Mouse (Mus musculus) myocyte (in vitro differentiated cells): ENCODE data around the gene Snx10. TPM values are rescaled to one million over a fixed set of nuclear protein-coding genes. Genes with fewer than 3 reads are reported as not detected.

Source experiments
- H3K27me3 ChIP-seq: one replicate; pipeline ENCODE4 v1.6.1; 2011; ENCODE audit not compliant: control insufficient read depth, insufficient read depth, insufficient read length
- H3K36me3 ChIP-seq: one replicate; pipeline ENCODE4 v1.6.1; 2011; ENCODE audit not compliant: control insufficient read depth, insufficient read depth
- H3K4me2 ChIP-seq: one replicate; pipeline ENCODE4 v1.6.1; 2011; ENCODE audit warnings: low read depth, control low read depth
- H3K4me3 ChIP-seq: one replicate; pipeline ENCODE4 v1.5.1; 2011; ENCODE audit warnings: mild to moderate bottlenecking, control low read depth, moderate library complexity
- H3K79me2 ChIP-seq: one replicate; pipeline ENCODE4 v1.6.1; 2011; ENCODE audit not compliant: control insufficient read depth, insufficient read depth
- H3ac ChIP-seq: one replicate; pipeline ENCODE4 v1.6.1; 2011; ENCODE audit not compliant: control insufficient read depth, insufficient read length
- CEBPB ChIP-seq: IDR thresholded peaks from 2 replicates; pipeline ENCODE4 v1.6.1; 2011; ENCODE audit warnings: mild to moderate bottlenecking, moderate library complexity; ENCODE audit not compliant: poor library complexity, insufficient read depth, severe bottlenecking
- E2F4 ChIP-seq: IDR thresholded peaks from one replicate; pipeline ENCODE4 v1.6.1; 2011; ENCODE audit warnings: mild to moderate bottlenecking, control low read depth, moderate library complexity; ENCODE audit not compliant: insufficient read depth
- MAX ChIP-seq: IDR thresholded peaks from one replicate; pipeline ENCODE4 v1.6.1; 2011; ENCODE audit warnings: low read depth, mild to moderate bottlenecking, control low read depth
- MYOD1 ChIP-seq, 3 experiments: IDR thresholded peaks; one replicate each; pipeline ENCODE4 v1.6.1; 2011; ENCODE audit warnings: control low read depth in 2 of 3, low read depth in 2 of 3, mild to moderate bottlenecking in 2 of 3, moderate library complexity in 1 of 3; ENCODE audit not compliant: insufficient read length in 2 of 3, control insufficient read depth in 1 of 3
- MYOG ChIP-seq, 3 experiments: IDR thresholded peaks; one replicate each; pipeline ENCODE4 v1.6.1; 2011; ENCODE audit warnings: control low read depth in 2 of 3, low read depth in 2 of 3, mild to moderate bottlenecking in 2 of 3; ENCODE audit not compliant: insufficient read length in 2 of 3, control insufficient read depth in 1 of 3, insufficient read depth in 1 of 3
- POLR2A ChIP-seq: IDR thresholded peaks from one replicate; pipeline ENCODE4 v1.6.1; 2011; ENCODE audit warnings: low read depth, mild to moderate bottlenecking, control low read depth, moderate library complexity; ENCODE audit not compliant: insufficient read length
- POLR2AphosphoS2 ChIP-seq: IDR thresholded peaks from one replicate; pipeline ENCODE4 v1.6.1; 2011; ENCODE audit warnings: low read depth, control low read depth; ENCODE audit not compliant: insufficient read length
- REST ChIP-seq: IDR thresholded peaks from one replicate; pipeline ENCODE4 v1.6.1; 2011; ENCODE audit warnings: mild to moderate bottlenecking, control low read depth, moderate library complexity; ENCODE audit not compliant: insufficient read depth, insufficient read length
- SRF ChIP-seq: IDR thresholded peaks from one replicate; pipeline ENCODE4 v1.6.1; 2011; ENCODE audit warnings: low read depth; ENCODE audit not compliant: control insufficient read depth, insufficient read length
- TCF12 ChIP-seq: IDR thresholded peaks from one replicate; pipeline ENCODE4 v1.6.1; 2011; ENCODE audit warnings: mild to moderate bottlenecking, control low read depth; ENCODE audit not compliant: poor library complexity, insufficient read depth, severe bottlenecking
- TCF3 ChIP-seq: IDR thresholded peaks from one replicate; pipeline ENCODE4 v1.6.1; 2011; ENCODE audit warnings: low read depth, control low read depth; ENCODE audit not compliant: insufficient read length
- USF1 ChIP-seq: IDR thresholded peaks from one replicate; pipeline ENCODE4 v1.6.1; 2011; ENCODE audit warnings: low read depth, mild to moderate bottlenecking, control low read depth, moderate library complexity
- polyA plus RNA-seq: library from polyadenylated mRNA; unstranded; fragments of >200 nt; fragmentation: generic; extraction: Trizol; gene quantifications from one replicate; pipeline ENCODE4 v1.2.1, GENCODE M21; 2012; ENCODE audit warnings: missing spikeins

The Snx10 gene
- polyA plus RNA-seq, 1 experiment = 3.3 TPM

- H3K27me3 ChIP-seq = no peaks in the 10 kb centered on the region
- no peaks in the 10 kb centered on the region for H3K36me3 ChIP-seq
- H3K4me3 ChIP-seq = no peak overlapping the region
- no peak overlapping the region for H3ac ChIP-seq
- H3K4me2 ChIP-seq = no peak overlapping the region
- H3K79me2 ChIP-seq = no peaks in the 10 kb centered on the region
- TF ChIP-seq POLR2A (no peak), USF1 (no peak), POLR2AphosphoS2 (no peak), REST (no peak), CEBPB (no peak), E2F4 (no peak), MAX (no peak), MYOG (IDR thresholded peaks at IDR 0.05; ENCODE audit: control insufficient read depth in 1 of 3, insufficient read depth in 1 of 3, insufficient read length in 2 of 3, low read depth in 2 of 3) (no peak), MYOD1 (IDR thresholded peaks at IDR 0.05; ENCODE audit: control insufficient read depth in 1 of 3, insufficient read length in 2 of 3, low read depth in 2 of 3) (no peak), SRF (no peak), TCF12 (no peak), TCF3 (no peak)
Observed at GRCm38 (mm10) chr6:51593446-51594035, 69.8 kb downstream of the Snx10 start.

- H3K4me2 ChIP-seq = no peak overlapping the region
- no peaks in the 10 kb centered on the region for H3K36me3 ChIP-seq
Observed at GRCm38 (mm10) chr6:51594516-51594915, 70.8 kb downstream of the Snx10 start.

GRCm38 (mm10) chr6:51598058-51598457 is 74.4 kb downstream of the Snx10 start:
- Histone ChIP-seq H3K79me2 (no peaks in the 10 kb centered on the region), H3ac (no peak overlapping the region), H3K4me2 (no peak overlapping the region), H3K4me3 (no peak overlapping the region), H3K36me3 (no peaks in the 10 kb centered on the region), H3K27me3 (no peaks in the 10 kb centered on the region)
- TF ChIP-seq TCF3 (no peak), CEBPB (no peak), MYOG (IDR thresholded peaks at IDR 0.05; ENCODE audit: control insufficient read depth in 1 of 3, insufficient read depth in 1 of 3, insufficient read length in 2 of 3, low read depth in 2 of 3) (no peak), TCF12 (no peak)

More at GRCm38 (mm10) chr6:51594516-51594915, 70.8 kb downstream of the Snx10 start:
- no peaks in the 10 kb centered on the region for H3K27me3 ChIP-seq
- no peak overlapping the region for H3ac ChIP-seq
- no peak overlapping the region for H3K4me3 ChIP-seq
- H3K79me2 ChIP-seq = no peaks in the 10 kb centered on the region
- no peak for TF ChIP-seq TCF3
- no peak for TF ChIP-seq POLR2A
- no peak for TF ChIP-seq MYOG (IDR thresholded peaks at IDR 0.05; ENCODE audit: control insufficient read depth in 1 of 3, insufficient read depth in 1 of 3, insufficient read length in 2 of 3, low read depth in 2 of 3)
- TF ChIP-seq E2F4 = no peak
- TF ChIP-seq MYOD1 (IDR thresholded peaks at IDR 0.05; ENCODE audit: control insufficient read depth in 1 of 3, insufficient read length in 2 of 3, low read depth in 2 of 3) = no peak
- TF ChIP-seq USF1 = no peak
- TF ChIP-seq TCF12 = no peak
- TF ChIP-seq SRF = no peak
- no peak for TF ChIP-seq POLR2AphosphoS2
- TF ChIP-seq REST = no peak
- no peak for TF ChIP-seq MAX
- TF ChIP-seq CEBPB = no peak

- Histone ChIP-seq H3K36me3 (no peaks in the 10 kb centered on the region), H3K4me2 (no peak overlapping the region), H3ac (no peak overlapping the region), H3K27me3 (no peaks in the 10 kb centered on the region), H3K4me3 (no peak overlapping the region), H3K79me2 (no peaks in the 10 kb centered on the region)
- no peak for TF ChIP-seq POLR2AphosphoS2
- no peak for TF ChIP-seq E2F4
Observed at GRCm38 (mm10) chr6:51600412-51600811, 76.7 kb downstream of the Snx10 start.

- Histone ChIP-seq H3K79me2 (no peaks in the 10 kb centered on the region), H3ac (no peak overlapping the region), H3K4me2 (no peak overlapping the region), H3K36me3 (no peaks in the 10 kb centered on the region), H3K4me3 (no peak overlapping the region), H3K27me3 (no peaks in the 10 kb centered on the region)
- TF ChIP-seq MYOD1 (IDR thresholded peaks at IDR 0.05; ENCODE audit: control insufficient read depth in 1 of 3, insufficient read length in 2 of 3, low read depth in 2 of 3) (no peak), SRF (no peak), E2F4 (no peak), MYOG (IDR thresholded peaks at IDR 0.05; ENCODE audit: control insufficient read depth in 1 of 3, insufficient read depth in 1 of 3, insufficient read length in 2 of 3, low read depth in 2 of 3) (no peak), USF1 (no peak), POLR2AphosphoS2 (no peak), MAX (no peak), TCF12 (no peak), POLR2A (no peak), REST (no peak), TCF3 (no peak), CEBPB (no peak)
Observed at GRCm38 (mm10) chr6:51602341-51602740, 78.6 kb downstream of the Snx10 start.
